Mouse (Mus musculus): ENCODE data around the gene Lhx2.

DNA sequence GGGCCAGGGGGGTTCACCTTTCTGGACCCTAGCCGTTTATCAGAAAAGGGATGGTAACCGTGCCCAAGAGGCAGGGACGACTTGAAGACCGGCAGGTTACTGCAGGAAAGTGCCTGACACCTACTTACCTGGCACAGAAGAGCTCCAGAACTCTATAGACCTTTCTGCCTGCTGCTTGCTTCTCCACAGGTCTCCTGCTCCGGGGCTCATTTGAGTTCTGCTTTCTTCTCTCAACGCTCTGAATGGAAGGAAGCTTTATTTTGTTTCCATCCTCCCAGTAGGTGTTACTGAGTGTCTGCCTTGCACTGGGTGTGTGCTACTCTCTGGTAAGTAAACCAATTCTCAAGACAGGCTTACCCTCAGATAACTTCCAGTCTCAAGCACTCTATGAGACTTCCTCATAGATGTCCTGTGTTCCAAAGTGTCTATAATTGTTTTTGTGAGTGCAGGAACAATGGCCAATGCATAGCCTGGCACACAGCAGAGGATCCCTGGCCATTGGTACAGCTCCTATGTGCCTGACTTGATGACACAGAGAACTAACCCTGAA lies 1.9 kb upstream of the Lhx2 start:
- TF ChIP-seq CTCF (IDR thresholded peaks at IDR 0.05; ENCODE audit: low read depth) (no peak), EP300 (IDR thresholded peaks at IDR 0.05; ENCODE audit: low read depth) (no peak)

Data from heart, postnatal 0 days (tissue).